Mouse (Mus musculus) megakaryocyte, embryonic 14.5 days (primary cell): Measurements from ENCODE around the gene Hlcs.

Experiments
- FLI1 ChIP-seq: IDR thresholded peaks from 2 replicates; pipeline ENCODE4 v1.6.1; 2012; ENCODE audit warnings: low read length, inconsistent platforms, mixed read lengths
- GATA1 ChIP-seq: IDR thresholded peaks from 3 replicates; pipeline ENCODE4 v1.6.1; 2012; ENCODE audit warnings: mixed read lengths, low read length, inconsistent platforms, borderline replicate concordance

- no peak for TF ChIP-seq GATA1
- TF ChIP-seq FLI1: no peak
Observed at GRCm38 (mm10) chr16:94205528-94206484, 107.6 kb downstream of the Hlcs start.
